Mouse (Mus musculus) intestine, embryonic 14.5 days (tissue): ENCODE data around the gene Gm498. TPM values are rescaled to one million over a fixed set of nuclear protein-coding genes. Genes with fewer than 3 reads are reported as not detected.

Experiments used
- microRNA-seq: library from miRNA; unstranded; fragments of <30 nt; microRNA quantifications from one replicate; pipeline ENCODE4, GENCODE M21; 2016
- polyA plus RNA-seq: library from polyadenylated mRNA; unstranded; fragments of >200 nt; fragmentation: Nextera tagmentation; extraction: Ambion mirVana; gene quantifications from 2 replicates; pipeline ENCODE4 v1.2.1, GENCODE M21; 2014

Gm498 gene
- polyA plus RNA-seq, 1 experiment from 2014 or later: not detected

Small RNAs within 50 kb of the gene (microRNA-seq; reads per million reads assigned to microRNA genes)
- gene Mir6404: not detected

Other genes with a start within 250 kb of the Gm498 start
- 0.30 and 0.55 TPM in 2 replicates for gene Tnfrsf26, start 238.1 kb upstream of the Gm498 start, polyA plus RNA-seq
- gene Tnfrsf22, start 217.2 kb upstream of the Gm498 start, polyA plus RNA-seq: 8.6 and 9.1 TPM in 2 replicates
- 1.0 and 1.1 TPM in 2 replicates for gene Tnfrsf23, start 181.0 kb upstream of the Gm498 start, polyA plus RNA-seq
- gene Osbpl5, start 109.9 kb upstream of the Gm498 start, polyA plus RNA-seq: 34.9 and 39.7 TPM in 2 replicates
- not detected in 2 replicates for gene Mrgprg, start 99.8 kb upstream of the Gm498 start, polyA plus RNA-seq
- gene Mrgpre, start 82.3 kb upstream of the Gm498 start, polyA plus RNA-seq: 2.3 and 2.4 TPM in 2 replicates
- gene Nadsyn1, start 44.0 kb upstream of the Gm498 start, polyA plus RNA-seq: 11.7 and 12.3 TPM in 2 replicates
- 80.4 and 84.3 TPM in 2 replicates for gene Dhcr7, start 43.7 kb upstream of the Gm498 start, polyA plus RNA-seq
- gene Shank2, start 135.1 kb downstream of the Gm498 start, polyA plus RNA-seq: 0.78 and 1.7 TPM in 2 replicates